Mouse (Mus musculus) thymus, postnatal 25 days (tissue): ENCODE measurements around the gene Med8.

Source experiments
- DNase-seq: peaks from one replicate; pipeline ENCODE4 v3.0.0; 2022

The Med8 gene

DNA sequence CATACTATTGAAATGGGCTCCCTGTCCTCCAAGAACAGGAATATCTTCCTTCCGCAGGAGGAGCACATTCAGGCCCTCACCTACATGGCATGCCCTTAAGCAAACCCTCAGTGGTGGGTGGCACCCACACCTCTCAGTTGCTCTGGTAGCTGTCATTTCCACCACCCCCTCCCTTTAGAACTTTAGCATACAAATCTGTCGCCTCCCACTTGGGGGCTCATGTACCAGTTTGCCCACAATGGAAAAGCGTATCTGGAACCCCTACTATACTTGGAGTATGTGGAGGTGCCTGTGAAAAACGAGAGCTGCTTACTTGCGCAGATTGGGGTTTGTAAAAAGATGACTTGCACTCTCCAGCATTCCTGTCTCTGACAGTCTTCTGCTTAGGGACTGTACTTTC lies 7.2 kb downstream of the Med8 start:
- no peak for DNase-seq

DNA sequence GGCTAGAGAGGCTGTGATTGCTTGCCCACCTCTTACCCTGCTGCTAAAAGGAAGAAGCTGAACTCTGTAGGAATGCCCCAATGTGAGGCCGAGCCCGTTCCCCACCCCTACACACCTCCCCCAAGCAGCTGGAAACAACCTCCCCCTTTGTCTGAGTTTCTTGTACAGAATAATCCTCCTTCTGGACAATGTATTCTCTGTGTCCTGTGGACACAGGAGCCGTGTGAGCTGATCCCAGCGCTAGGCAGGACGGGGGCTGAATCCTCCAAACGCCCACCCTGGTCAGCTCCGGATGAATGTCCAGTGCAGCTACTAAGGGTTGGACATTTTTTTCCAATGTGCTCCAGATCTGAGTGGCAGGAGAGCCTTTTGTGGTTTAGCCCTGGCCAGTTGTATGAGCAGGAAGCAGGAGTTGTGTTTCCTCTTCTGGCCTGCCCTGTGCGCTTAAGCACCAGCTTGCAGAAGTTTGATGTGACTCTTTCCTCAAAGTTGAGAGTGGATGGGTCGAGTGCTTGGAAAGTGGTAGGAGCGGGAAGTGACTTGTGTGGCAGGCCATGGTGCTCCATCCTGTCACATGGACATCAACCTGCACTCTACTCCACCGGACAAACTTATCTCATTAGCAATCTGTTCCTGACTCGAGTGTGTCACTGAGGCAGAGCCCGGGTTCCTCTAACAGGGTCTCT lies 8.1 kb downstream of the Med8 start:
- DNase-seq: no peak

DNA sequence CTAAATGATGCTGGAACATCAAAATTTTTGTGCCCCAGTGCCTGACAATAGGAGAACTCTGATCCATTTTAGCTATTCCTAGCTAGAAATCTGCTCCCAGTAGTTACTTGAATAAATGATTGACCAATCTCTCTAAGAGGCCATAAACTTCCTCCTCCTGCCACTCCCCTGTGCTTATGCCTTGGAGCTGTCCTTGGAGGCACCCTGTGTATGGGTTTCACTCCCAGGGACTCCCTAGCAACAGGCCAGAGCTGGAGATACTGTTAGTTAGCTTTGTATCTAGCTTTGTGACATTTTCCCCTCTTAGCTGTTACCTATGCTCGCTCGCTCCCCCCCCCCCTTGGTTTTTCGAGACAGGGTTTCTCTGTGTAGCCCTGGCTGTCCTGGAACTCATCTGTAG lies 12.2 kb downstream of the Med8 start:
- no peak for DNase-seq

- DNase-seq: no peak
Measured at GRCm38 (mm10) chr4:118424541-118425160, 15.5 kb downstream of the Med8 start.

DNA sequence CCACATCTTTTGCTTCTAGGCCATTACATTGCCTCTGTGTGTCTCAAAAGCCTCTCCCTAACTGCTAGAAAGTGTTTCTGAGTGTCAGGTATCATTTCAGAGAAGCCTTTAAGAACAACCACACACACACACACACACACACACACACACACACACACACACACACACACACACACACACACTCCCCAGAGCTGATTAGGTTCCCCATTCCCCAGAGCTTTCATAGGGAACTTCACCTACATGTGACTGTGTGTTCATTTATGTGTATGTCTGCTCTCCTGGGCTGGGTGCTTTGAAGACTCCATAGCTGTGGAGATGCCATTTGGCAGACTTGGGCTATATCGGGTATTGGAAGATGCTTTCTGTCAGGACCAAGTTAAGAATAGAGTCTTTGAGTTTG lies 16.2 kb downstream of the Med8 start:
- DNase-seq: no peak

DNA sequence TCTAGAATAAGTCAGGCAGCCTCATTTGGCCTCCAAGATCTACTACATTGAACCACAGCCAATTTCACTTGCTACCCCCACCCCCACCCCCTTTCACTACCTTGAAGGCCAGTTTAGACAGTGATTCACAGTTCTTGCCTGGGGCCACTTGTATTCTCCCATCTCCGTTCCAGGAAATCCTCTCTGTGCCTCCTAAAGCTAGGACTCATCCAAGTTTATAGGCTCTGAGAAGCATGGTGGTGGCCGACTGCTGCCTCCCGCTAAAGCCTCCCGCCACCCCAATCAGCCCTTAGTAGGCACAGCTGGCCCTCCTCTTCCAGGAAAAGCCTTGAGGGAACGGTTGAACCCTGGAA lies 18.3 kb downstream of the Med8 start:
- no peak for DNase-seq

DNA sequence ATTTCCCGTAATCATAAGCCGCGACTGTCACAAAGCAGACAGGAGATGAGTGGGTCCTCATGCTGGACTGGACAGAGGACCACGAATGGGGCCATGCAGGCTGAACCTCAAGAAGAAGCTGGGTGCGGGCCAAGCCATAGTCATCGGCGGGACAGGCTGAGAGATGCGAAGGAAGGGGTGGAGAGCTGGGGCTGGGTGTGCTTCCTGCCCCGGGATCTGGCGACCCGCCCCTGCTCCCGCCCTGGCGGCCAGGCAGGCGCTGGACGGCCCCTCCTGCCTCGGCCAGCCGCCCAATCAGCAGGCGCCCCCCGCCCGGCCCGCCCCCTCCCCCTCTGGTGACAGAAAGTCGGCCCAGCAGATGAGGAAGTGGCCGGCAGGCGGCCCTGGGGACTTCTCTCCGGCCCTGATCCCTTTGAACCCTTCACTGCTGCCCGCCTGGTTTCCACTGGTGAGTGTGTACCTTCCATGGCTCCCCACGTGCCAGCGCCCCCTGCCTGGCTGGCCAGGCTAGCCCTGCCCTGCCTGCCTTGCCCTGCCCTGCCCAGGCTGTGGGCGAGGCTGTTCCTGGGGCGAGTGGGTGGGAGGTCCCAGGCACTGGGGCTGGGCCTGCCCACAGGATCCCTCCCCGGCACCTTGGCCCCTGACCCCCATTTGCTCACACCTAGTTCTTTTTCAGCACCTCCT lies 18.8 kb downstream of the Med8 start, which contains the start of gene Elovl1:
Gene Elovl1 (plus strand): TSS at position 326 of the 684 bp plus-strand sequence.
- DNase-seq: peak; percentile 80

DNA sequence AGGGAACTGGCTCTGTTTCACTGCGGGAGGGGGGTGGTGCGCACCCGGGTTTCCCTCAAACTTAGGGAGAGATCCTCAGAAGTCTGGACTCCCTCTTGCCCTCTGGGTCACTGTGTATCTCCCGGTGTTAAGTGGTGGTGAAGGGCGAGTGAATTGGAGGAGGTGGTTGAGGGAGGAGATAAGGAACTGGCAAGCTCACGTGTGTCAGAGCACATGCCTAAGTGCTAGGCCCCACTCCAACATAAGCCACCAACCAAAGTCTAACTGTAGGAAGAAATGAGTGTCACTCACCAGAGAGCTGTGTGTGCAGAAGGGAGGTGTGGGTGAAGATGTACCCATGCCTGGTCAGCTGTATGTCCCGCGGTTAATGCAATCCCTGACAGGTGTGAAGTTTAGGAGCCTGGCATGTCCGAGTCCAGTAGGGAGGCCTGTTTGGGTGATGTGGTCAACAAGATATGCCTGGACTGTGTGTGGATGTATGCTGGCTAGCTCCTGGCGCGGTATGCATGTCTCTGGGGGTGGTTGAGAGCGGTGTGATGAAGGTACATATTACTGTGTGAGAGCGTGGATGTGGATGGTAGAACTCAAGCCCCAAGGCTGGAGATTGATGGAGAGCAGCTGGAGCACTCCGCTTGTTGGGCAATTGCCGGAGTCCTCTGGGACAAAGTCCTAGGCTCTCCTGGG lies 19.5 kb downstream of the Med8 start:
- no peak for DNase-seq

DNA sequence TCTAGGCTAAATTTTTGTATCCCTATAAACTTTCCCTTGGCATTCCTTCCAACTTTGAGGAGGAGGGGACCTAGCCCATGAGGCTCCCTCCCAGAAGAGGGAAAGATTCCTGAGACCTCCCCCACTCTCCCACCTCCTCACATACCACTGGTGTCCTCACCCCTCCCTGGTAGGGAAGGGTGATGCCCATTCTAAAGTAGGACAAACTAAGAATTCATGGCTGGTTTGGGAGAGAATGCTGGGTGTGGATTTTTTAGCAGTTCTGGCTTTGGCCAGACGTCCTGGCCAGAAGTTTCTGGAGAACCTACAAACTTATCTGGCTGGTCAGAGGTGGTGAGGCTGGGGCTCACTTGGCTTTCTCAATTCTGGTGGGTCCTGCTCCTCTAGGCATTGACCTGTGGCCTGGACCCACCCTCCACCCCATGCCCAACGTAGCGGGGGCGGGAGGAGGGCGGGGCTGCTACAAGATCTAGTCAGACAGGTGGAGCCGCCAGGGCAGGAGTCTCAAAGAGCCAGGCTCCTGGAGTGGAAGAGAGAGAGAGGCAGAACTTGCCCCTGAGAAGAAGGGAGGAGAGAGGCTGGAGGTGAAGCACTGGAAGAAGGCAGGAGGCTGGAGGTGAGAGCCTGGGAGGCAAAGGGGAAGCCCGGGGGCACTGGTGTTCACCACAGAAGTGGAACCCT lies 20.2 kb downstream of the Med8 start:
- DNase-seq: no peak

DNA sequence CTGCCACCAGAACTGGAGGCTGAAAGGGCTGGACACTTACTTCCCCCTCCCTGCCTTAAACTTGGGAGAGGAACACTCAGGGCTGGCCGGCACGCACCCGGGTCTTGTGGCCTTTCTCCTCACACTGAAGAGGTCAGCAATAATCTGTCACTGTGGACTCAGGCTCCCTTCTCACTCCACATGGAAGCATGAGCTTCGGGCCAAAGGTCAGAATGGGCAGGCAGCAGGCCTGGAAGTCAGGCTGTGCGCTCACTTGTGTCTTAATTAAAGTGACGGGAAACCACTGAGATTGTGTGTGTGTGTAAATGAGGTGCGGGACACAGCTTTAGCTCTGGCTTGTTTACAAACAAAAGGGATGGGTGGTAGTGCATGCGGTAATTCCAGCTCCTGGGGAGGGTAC lies 23.2 kb downstream of the Med8 start:
- no peak for DNase-seq

- peak; percentile 90 for DNase-seq
Measured at GRCm38 (mm10) chr4:118436820-118437603, 27.9 kb downstream of the Med8 start, which contains the start of gene Cdc20. Gene Cdc20 (minus strand): TSS chr4:118437352.

DNA sequence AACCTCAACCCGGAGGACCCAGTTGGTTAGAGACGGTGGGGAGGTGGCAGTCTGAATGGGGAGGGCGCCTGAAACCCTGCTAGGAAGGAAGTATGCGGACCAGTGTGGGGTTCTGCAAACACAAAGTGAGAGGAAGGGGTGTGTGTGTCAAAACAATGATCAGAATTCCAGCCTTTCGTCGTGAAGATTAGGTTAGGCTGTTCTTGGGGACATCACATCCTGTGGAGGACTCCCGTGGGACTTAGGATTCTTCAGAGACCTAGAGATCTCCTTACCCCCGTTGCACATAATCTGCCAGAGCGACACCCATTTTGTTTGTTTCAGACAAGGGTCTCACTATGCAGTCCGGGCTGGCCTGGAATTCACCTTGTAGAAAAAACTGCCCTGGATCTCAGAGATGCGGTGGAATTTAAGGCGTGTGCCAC lies 28.7 kb downstream of the Med8 start:
- peak; percentile 66 for DNase-seq

GRCm38 (mm10) chr4:118445088-118445487 lies 36.0 kb downstream of the Med8 start:
- DNase-seq: no peak

- no peak for DNase-seq
Measured at GRCm38 (mm10) chr4:118445781-118446414, 36.8 kb downstream of the Med8 start.

DNA sequence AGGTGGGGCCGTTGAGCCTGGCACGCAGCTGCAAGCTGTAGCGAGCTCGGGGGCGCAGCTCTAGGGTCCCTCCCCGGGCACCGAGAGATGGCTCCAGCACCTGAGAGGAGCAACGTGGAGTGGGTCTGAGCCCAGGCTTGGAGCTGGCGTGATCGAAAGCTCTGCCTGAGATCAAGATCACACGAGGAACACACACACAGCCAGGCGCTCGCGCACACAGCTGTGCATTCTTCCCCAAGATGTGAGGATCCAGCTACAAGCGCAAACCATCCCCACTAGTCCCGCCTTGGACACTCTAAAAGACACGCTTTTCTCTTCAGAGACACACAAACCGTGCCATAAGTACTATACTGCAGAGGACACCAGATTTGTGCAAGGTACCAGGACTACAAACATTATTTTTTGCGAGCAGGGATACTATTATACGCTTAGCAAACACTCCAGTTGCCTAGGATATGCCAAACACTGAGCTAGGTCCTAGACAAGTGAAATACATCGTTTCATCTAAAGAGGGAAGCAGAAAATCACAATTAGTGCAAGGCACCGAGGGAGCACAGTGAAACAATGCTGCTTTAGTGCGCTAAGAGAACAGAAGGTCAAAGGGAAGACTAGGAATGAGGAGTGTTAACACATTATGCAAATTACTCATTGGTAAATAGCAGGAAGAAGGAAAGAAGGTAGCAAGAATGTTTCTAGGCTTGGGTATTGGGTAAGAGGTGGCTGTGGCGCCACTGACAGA lies 37.4 kb downstream of the Med8 start:
- no peak for DNase-seq

DNA sequence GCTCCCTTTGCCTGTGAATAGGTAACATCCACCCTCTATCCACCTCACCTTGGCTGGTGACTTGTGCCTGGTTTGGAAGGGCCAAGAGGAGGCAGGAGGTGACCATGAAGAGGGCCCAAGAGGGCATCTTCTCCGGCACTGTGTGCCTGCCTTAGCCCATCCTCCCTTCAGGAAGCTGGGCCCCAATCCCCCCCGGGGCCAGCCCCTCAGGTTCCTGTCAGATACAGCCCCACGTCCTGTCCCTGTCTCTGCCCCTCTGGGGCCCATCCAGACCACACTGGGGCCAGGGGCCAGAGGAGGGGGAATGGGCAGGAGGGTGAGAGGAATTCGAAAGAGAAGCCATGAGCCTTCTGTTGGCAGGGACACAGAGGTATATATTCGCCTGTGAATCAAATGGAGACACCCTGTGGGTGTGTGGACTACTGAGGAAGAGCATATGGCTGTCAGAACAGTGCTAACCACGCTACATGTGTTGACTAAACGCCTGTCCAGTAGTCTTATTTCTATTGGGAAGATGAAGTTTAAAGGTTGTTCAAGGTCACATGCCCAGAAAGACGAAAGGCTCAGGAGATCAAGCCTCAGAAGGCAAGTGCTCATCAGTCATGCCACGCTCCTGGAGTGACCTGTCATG lies 48.3 kb downstream of the Med8 start, which contains the start of gene Mpl:
Gene Mpl (minus strand): TSS at position 169 of the 631 bp plus-strand sequence.
- no peak for DNase-seq

DNA sequence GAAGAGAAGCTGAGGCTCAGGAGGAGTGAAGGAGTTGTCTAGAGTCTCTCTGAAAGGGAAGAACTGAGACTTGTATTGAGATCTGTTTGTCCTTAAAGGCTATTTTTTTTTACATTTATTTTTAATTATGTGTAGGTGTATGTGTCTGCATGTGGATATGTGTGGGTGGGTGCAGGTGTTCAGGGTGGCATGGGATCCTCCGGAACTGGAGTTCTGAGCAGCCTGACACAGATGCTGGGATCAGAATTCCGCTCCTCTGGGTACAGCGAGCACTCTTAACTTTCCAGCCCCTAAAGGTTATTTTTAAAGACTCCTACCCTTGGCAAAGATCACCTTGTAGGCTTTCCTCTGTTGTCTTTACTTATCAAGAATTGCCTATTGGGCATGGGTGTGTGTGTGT lies 55.8 kb downstream of the Med8 start:
- no peak for DNase-seq
